Mouse (Mus musculus): ENCODE data around the gene Nup43.

Nup43 gene

DNA sequence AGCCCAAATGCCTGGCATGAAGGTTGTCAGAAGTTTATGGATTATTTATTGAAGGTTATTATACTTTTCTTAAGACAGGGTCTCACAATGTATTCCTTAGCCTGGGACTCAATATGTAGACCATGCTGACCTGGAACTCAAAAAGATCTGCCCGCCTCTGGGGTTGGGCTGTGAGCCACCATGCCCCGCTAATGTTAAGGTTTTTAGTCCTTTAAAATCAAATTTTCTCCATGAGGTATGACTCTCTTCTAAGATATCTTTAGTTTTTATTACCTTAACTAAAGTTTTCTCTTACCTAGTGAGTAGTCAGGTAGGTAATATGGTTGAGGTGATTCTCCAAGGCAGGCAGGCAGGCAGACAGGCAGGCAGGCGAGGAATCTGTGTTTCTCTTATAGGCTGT lies 14.9 kb downstream of the Nup43 start:
- DNase-seq (ENCODE audit: low read depth, low spot score) = no peak

DNA sequence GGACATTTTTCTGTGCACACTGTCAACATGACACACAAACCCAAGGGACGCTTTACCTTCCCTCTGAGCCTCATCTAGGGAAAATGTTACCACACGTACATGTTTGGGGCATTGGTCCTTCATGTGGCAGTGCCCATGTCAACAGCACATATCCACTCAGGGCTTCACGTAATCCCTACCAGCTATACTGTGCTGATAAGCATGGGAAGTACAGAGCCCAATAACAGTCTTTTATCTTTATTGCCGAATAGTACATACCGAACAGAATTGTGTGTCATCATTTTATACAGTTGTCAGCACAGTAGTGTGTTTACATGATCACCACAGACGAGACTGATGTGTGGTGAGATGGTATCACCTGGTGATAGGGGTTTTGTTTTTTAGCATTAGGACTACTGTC lies 19.6 kb downstream of the Nup43 start:
- DNase-seq (ENCODE audit: low read depth, low spot score) = no peak

DNA sequence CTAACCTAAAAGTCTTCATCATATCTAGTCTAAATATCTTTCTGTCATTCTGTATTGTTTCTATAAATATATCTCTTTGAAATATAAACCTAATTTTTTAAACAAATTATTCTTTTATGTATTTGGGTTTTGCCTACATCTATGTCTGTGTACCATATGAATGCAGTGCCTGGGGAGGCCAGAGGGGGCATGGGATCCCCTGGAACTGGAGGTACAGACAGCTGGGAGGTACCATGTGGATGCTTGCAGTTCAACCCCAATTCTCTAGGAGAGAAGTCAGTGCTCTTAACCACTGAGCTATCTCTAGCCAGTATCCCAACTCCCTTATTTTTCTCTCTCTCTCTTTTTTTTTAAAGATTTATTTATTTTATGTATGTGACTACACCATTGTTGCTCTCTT lies 28.0 kb downstream of the Nup43 start:
- peak; percentile 38 for DNase-seq (ENCODE audit: low read depth, low spot score)

DNA sequence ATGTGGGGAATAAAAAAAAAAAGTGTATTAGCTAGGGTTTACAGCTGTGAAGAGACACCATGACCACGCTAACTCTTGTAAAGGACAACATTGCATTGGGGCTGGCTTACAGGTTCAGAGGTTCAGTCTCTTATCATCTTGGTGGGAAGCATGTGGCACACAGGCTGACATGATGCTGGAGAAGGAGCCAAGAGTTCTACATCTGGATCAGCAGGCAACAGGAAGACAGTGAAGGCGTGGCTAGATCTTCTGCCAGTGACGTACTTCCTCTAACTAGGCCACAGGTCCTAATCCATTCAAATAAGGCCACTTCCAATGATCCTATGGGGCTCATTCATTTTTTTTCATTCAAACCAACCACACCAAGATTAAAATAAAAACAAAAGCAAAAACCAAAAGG lies 32.8 kb downstream of the Nup43 start:
- DNase-seq (ENCODE audit: low read depth, low spot score) = no peak

DNA sequence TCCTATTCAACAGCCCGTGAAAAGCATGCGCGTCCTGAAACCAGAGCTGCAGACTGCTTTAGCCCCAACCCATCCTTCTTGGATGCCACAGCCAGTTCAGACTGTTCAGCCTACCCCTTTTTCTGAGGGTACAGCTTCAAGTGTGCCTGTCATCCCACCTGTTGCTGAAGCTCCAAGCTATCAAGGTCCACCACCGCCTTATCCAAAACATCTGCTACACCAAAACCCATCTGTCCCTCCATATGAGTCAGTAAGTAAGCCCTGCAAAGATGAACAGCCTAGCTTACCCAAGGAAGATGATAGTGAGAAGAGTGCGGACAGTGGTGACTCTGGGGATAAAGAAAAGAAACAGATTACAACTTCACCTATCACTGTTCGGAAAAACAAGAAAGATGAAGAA lies 35.3 kb downstream of the Nup43 start:
- no peak for DNase-seq (ENCODE audit: low read depth, low spot score)

DNA sequence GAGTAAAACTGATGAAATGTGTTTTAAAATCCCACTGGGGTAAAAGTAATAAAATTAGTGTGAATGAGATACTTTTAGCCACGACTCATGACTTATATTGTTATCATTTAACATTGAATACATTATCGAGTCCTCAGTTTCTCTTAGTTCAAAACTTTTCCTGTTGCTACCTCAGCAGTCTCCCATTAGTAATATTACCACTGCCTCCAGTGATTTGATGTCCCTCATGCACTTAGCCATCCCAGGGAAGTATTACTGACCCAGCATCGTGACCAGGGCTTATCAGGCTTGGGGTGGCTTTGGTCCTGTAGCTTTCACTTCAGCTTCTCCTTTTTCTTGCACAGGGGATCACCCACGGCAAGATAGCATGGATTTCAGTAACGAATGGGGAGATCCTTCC lies 42.8 kb downstream of the Nup43 start:
- no peak for DNase-seq (ENCODE audit: low read depth, low spot score)

DNA sequence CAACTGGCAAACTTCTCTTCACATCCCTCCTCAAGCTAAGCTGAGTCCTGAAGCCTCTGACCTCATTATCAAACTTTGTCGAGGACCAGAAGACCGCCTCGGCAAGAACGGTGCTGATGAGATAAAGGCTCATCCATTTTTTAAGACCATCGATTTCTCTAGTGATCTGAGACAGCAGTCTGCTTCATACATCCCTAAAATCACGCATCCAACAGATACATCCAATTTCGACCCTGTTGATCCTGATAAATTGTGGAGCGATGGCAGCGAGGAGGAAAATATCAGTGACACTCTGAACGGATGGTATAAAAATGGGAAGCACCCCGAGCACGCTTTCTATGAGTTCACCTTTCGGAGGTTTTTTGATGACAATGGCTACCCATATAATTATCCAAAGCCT lies 45.2 kb downstream of the Nup43 start:
- DNase-seq (ENCODE audit: low read depth, low spot score) = no peak

DNA sequence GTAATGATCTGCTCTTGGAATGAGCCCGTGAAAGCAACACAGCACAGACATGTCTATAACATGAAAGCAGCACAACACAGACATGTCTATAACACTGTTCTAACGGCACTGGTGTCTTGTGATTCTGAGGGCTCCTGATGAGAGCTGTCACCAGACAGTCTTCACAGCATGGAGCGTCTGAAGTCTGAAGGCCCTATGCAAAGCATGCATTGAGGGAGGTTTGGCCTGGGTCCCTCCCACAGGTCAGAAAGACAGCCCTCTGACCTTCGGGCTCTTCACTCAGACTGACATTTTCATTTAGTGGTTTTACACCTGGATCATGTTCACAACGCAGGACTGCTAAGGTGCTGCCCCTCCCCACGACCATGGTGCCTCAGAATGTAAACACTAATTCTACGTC lies 47.8 kb downstream of the Nup43 start:
- DNase-seq (ENCODE audit: low read depth, low spot score) = peak; percentile 64

DNA sequence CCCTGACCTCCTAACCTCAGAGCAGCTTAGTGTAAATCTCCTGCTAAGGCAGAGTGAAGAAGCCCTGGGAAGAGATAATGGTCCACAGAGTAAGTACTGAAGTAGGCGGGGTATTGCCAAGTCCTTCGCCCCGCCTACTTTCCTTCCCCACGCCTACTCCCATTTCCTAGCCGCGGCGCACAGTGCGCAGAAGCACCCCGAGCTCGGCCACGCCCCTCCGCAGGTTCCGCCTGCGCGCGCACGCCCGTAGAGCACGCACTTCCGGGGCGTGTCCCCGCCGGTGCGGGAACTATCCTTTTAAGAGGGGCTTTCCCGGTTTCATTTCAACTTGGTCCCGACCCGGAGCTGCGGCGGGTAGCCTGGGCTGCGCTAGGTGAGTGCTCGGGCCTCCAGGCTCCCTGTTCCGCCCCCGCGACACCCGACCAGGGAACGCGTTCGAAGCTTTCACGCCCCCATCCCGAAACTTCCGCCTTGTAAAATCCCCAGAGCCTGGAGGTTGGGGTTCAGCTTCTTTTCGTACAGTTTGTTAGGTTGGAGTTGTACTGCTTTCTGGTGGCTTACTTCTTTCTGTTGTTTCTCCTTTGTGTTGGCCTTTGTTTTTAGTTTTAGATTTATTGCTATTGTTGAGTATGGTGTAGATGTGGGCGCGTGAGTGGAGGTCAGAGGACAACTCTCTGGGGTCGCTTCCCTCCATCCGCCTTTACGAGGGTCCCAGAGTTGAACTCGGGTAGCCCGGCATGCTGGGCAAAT lies 58.6 kb downstream of the Nup43 start, which contains the start of gene Katna1:
Katna1 (plus strand) TSS at position 250 of the 750 bp plus-strand sequence.
- peak; percentile 99 for DNase-seq (ENCODE audit: low read depth, low spot score)

DNA sequence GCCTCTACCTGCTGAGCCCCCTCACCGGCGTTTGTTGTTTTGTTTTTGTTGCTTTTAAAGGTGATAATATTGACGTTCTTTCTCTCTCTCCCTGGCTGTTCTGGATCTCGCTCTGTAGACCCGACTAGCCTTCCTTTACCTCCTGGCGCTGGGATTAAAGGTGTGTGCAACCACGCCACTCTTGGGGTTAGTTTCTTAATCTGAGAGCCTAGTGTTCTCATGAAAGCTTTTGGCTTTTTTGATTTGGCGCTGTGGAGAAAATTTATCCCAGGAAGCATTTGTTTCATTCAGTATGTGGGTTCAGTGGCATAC lies 59.2 kb downstream of the Nup43 start:
- DNase-seq (ENCODE audit: low read depth, low spot score) = peak; percentile 22

DNA sequence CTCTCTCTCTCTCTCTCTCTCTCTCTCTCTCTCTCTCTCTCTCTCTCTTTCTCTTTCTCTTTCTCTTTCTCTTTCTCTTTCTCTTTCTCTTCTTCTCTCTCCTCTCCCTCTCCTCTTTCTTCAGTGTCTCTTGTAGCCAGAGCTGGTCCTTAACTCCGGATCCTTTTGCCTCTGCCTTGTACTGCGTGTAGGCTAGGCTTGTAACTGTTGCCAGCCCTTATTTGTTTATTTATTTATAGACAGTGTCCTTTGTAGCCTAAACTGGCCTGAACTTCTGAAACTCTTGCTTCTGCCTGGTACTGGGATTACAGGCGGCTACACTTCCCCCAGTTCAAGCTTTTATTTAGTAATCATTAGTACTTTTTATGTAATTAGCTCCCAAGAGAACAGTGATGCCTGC lies 59.7 kb downstream of the Nup43 start:
- no peak for DNase-seq (ENCODE audit: low read depth, low spot score)
